Mouse (Mus musculus) urinary bladder, postnatal 4 days (tissue): ENCODE measurements around the gene Abhd2.
"Not testable (repeated sequence)": the region's sequence is repeated elsewhere in the genome, so short reads cannot be mapped to it uniquely, and the experiment has no call there.

Experiments
- DNase-seq, 2 experiments: peaks; one replicate each; pipeline ENCODE4 v3.0.0; 2021 to 2022; ENCODE audit warnings: low spot score in 2 of 2

The Abhd2 gene

DNA sequence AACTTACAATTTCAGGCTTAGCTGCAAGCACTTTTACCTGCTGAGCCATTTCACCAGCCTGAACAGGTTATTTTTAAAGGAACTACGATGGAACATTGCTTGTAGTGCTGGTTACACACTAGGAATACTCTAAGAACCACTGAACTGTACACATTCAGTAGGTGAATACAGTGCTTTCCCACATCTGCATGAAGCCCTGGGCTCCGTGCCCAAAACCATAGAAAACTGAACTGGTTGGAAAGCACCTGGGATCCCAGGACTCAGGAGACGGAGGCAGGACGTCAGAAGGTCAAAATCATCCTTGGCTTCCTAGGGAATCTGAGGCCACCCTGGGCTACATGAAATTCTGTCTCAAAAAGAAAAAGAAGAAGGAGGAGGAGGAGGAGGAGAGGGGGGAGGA is 6.8 kb upstream of the Abhd2 start:
- no peak for DNase-seq

DNA sequence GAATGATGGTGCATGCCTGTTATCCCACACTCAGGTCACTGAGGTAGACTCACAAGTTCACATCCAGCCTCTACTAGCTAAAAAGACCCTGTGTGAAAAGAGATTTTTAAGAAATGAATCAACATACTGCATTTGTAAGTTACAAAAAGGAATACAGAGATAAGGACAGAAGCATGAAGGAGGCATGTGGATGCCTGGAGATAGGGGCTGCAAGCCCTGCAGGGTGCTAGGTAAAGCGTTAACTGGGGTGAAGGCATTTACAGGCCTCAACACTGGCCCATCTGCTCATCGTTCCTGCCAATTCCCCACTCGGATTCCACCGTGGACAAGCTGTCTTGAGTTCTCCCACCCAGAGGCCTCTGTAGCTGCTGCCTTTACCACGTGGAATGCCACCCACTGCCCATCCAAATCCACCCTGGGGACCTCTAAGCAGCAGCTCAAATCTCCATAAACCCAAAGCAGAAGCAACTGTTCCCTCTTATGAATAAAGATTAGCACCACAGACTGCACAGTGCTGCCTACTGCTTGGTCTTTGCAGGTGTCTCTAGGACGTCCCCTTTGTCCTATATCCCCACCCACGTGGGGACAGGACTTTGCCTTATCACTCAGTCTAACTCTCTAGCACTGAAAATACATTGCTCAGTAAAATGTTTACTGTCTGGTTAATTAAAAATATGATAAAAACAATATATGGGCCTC is 5.2 kb upstream of the Abhd2 start:
- DNase-seq, result no peak

DNA sequence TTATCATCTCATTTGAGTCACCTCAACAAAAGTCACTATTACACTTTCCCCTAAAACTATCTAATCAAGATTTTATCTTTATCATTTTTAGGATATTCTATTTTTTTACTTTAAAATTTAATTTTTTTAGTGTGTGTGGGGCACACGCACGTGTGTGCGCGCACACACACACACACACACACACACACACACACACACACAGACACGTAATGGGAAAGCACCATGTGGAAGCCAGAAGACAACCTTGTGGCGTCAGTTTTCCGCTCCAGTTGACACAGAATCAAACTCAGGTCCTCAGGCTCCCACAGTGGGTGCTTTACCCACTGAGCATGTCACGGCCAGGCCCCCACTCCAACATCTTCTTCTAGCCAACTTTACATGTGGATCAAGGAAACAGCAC is 4.1 kb upstream of the Abhd2 start:
- DNase-seq, result no peak

DNA sequence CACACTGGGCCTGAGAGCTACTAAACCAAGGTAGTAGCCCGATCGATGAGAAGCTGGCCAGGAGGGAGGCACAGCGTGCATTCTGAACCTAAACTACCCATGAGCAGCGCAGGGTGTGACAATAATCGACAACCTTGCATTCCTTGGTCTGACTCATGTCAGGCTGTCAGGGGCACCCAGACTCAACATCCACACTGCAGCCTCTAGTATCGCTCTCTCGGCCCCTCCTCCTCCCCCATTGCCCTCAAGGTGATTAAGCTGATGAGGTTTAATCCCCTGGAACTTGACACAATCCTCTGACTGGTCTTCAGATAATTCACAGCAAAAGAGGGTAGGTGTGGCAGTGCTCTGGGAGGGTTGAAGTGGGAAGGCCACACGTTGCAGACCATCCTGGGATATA is 3.6 kb upstream of the Abhd2 start:
- DNase-seq, result no peak

DNA sequence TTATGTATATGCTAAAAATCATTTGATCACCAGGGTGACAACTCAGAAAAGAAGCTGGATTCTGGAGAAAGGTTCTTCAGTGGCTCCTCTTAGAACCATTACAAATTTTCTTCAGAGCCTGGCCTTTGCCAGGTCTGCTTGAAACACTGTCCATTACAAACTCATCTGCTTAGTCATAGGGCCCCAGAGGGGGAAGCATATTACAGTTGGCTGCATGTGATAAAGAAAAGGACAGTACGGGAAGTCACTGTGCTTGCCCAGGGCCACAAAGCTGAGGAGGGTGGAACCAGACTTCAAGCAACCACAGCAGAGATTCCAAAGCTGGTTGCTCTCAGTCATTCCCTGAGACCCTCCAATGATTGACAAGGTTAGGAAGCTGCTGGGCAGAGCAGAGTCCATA is 3.1 kb upstream of the Abhd2 start:
- DNase-seq, result no peak

DNA sequence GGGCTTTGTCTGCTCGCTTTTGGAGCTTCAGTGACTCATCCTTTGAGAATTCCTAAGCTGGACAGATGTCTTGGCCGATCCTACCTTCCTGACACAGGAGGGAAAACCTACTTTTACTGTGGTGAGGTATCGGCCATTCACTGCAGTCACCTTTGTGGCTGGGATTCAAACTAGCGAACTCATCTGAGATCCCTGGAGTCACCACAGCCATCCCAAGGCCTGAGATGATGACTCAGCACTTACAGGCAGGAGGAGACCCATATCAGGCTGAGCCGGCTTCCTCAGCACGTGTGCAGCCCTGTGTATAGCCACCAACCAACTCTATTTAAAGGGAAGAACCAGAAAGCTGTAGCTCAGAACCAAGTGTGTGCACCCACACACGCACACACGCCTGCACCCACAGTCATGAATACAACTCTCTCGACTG is 2.0 kb upstream of the Abhd2 start:
- DNase-seq, result no peak

DNA sequence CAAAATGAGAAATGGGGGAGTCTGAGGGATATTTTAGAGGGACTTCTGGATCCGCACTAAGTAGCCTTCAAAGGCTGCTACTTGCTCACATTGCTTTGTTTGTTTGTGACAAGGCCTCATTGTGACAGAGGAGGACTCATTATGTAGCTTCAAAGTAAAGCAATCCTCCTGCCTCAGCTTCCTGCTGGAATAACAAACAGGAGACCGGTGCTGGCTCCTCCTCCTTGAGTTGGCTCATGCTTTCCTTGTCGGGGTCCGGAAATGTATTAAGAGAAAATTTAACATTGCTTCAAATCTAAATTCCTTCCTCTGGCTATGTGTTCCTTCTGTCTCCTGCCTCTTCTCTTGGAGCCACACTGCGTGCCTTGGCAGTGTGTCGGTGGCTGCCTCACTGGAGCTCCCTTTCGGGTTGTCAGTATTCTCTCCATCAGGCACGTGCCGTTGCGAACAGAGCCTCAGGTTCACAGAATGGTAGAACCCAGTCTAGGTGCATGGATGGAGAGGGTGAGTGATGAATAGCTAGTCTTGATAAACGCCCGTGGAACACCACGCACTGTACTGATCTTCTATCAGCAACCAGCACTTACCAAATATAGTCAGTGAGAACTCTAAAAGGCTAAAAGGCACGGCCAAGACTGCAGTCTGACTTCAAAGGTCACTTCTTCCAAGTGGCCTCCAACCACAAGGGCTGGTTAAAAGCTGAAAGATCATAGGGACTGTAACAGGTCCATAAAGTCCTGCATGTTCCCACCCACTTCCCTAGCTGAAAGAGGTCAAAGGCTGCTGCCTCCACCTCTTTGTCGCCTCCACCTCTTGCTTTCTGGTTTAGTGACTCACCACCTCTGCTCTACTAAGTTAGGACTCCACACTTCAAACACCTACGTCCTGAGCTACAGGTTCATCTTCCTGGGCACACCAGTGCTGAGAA is 874 bp upstream of the Abhd2 start:
- no peak for DNase-seq

DNA sequence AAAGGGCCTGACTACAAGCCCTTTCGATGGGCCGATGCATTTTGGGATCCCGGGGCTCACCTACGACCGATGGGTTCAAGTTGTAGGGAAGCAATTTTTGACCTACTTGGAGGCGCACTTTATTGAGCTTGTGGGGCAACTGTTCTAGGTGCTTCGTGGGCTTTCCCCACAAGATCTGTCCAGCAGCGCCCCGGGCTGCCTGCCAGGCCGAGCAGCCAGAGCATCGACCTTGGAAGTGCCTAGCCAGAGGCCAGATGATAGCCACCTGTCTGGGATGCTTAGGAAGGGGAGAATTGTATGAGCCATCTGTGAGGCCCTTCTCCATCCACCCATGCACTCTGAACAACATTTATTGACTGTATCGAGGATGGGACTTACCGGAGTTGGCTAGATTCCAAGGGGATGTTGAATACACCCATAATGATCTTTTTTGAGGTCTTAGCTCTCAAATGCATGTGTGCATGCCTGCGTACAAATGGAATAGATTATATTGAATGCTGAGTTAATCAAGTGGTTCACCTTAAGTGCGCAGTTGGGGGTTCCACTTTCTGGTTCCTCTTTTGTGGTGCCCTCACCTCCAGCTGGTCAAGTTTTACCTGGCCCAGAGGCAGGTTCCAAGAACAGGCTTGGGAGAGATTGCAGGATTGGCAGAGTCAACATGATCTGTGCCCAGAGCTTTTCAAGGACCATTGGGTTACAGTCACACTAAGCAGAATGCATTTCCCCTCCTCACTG is 906 bp downstream of the Abhd2 start:
- peak in 1 of 2 experiments; percentile 43 for DNase-seq

DNA sequence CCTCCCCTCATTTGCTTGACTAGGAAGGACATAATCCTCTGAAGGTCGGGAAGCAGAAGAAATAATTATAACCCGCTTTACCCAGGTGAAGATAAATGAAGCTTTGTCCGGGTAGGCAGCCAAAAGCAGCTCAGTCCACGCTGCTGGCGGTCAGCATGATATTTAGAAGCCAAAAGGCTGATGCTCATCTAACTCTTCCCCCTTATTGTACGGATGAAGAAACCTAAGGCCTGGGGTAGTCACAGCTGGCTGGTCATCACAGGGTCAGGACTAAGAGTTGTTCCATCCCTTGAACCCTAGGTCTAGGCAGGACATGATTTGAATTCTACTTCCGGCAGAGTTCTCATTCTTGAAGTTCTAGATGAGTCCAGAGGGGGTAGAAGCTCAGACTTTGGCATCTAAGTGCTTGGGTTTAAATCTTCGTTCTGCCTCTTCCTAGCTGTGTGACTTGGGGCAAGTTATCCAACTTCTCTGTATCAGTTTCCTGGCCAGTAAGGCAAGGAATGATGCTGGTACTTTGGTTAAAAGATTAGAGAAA is 1.5 kb downstream of the Abhd2 start:
- no peak for DNase-seq

DNA sequence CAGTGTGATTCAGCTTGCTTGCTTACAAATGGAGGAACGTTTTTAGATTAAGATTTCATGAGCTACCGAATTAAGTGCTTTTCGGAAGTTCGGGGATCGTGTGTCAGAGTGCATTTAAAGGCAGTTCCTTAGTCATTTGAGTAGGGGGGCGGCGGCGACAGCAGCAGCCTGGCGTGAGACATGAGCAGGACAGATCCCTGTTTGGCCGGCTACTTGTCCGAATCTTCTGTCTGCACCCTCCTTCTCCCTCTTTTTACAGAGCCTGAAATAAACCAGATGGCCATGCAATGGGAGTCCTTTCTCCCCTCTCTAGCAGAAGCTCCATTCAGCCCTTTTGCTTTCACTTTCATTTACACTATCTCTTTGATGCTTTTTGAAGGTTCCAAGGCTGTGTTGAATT is 2.3 kb downstream of the Abhd2 start:
- no peak for DNase-seq

DNA sequence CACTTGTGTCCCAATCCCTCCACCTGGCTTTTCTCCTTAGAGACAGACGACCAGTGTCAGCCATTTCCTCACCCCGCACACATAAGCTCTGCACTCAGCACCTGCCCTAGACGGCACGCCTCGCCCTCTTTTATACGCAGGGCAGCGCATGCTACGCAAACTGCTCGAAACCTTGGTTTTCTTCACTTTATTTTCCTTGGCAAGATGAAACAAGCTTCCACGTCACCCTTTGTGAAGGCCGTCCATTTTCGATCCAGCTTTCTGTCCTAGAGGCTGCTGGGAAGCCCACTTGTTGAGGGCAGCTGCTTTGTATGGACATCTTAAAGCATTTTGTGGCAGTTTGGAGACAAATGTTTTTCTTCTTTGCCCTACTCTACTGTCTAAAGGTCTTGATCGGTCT is 5.4 kb downstream of the Abhd2 start:
- DNase-seq, result no peak

DNA sequence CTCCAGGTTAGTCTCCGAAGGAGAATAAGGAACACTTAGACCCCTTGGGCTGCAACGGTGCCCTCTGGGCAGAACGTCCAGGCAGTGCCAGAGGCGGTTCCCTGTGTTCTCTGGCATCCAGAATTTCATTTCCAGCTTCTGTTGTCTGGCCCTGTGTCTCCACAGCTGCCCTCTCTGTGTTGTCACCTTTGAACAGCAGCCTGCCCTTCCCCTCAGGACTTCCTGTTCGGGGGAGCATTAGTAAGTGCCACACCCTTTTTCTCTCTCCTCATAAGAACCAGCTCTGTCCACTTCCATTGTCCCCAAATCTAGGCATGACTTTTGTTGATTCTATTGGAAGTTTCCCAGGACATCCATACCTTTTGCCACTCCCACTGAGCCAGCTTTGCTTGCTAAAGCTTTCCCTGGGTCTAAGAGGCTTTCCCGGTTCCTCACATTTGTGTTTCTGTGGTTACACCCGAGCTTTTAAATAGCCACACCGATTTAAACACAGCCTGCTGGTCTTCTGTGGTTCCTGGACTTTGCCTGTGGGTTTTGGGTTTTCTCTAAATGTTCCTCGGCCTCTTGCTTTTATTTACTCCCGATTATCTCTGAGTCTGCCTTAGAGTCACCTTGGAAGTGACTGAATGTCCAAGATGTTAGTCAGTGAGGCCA is 6.5 kb downstream of the Abhd2 start:
- DNase-seq, result no peak

DNA sequence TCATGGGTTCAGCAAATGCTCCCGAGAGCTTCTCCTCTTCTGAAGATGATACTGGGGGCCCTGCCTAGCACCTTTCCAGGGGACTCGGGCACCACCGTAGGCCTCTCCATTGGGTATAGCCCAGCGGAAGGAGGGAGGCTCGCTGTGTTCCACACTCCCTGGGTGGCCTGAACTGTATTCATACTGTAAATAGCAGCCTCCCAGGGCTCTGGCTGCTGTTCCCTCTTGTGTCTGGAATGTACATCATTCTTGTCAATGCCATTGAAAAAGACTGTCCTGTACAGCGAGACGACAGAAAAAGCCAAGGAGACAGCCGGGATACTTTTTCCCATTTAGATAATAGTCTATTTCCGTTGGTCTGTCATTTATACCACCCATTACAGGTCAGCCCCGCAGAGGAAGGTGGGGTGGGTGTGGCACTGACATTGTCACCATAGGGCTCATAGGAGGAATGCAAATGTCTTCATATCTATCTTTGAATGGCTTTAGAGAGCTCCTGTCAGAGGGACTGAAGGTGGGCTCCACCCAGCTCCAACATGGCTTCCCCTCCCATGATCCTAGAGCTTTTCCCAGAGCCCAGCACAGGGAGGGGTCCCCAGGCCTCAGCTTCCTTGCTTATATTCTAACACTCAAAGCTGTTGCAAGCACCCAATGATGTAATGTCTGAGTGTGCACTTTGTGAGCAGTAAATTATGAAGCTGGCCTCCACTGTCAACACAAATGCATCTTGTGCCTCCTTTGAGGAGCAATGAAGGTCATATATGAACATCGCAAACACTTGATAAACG is 10.1 kb downstream of the Abhd2 start:
- DNase-seq, result no peak

DNA sequence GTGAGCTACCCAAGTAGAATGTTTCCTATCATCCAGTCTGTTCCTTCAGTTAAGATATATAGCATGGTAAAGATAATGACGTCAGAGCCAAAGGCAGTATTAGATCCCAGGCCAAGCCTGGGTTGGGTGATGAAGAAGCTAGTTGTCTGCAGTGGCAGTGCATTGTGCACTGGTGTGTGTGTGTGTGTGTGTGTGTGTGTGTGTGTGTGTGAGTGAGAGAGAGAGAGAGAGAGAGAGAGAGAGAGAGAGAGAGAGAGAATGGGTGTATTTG is 10.6 kb downstream of the Abhd2 start:
- DNase-seq, result not testable (repeated sequence)

DNA sequence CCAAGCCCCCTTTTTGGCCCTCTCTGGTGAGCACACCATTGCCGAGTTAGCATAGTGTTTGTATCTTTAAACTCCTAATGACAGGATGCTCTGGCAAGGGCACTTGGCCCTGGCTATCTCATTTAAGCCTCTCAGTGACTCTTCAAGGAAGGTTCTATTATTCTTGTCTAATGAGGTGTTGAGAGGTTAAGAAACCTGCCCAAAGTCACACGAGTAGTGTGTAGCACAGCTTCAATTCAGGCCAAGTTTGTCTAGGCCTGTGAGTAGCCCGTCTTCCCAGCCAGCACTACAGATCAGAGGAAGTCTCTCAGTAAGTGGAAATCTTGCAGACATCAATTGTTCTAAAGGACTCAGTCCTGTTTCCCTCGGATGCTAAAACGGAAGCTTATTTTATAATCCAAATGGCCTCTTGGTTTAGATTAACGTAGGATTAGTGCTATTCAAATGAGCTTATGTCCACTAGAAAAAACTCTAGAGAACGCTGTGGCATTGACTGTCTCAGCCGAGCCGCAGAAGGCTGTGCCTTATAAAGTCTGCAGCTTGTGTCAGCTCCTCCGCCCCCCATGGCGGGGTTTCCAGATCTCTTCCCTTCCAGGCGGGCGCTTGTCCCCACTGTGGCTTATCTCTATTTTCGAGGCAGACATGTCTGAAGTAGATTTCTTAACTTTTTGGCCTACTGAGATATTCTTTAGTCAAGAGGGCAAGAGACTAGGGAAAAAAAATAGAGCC is 11.3 kb downstream of the Abhd2 start:
- no peak for DNase-seq

DNA sequence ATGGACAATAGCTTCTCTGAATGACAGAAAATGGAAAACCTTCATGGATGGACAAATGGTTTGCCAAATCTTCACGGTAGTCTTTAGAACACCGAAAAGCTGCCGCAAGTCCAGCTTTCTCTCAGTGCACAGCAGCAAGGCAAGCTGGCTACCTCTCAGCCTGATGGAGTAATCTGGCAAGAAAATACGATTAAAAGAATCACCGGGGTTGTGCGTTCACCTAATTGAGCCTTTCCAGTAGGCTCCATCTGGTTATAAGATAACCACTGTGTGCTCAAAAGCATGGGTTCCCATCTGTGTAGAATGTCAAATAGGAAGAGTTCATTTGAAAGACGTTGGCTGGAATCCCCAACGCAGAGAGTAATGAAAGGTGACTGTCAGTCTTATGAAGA is 11.9 kb downstream of the Abhd2 start:
- no peak for DNase-seq

DNA sequence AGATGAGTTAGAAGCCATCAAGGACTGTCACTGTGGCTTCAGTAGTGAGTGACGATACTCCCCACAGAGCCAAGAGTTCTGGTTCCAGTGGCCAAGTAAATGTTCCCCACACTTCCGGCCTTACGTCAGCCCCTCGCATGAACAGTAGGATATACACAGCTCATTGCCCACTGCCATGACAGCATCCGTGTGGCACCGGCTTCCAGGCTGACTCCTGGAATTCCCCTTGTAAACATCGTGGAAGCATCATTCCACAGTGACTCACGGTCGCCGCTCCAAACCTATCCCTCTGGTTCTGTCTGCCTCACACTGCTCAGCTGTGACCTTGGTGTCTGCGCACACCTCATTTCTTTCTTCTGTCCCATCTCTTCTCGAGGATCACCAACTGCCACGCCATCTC is 12.4 kb downstream of the Abhd2 start:
- no peak for DNase-seq

DNA sequence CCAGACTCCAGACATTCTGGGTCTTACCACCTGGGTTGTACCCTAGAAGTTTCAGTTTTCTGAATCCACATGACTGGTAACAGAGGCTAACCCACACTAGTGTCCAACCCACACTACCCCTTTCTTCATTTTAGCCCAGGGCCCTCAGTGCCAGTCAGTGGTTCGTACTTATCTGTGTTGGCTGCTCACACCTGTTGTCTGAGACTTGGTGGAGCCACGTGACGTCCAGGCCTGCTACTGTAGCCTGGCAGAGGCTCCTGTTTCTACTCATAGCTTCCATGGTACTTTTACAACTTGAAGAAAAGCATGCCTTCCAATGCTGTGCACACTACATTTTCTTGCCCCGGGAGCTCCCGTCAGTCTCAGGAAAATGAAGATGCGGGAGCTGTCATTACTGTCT is 14.2 kb downstream of the Abhd2 start:
- DNase-seq, result no peak

DNA sequence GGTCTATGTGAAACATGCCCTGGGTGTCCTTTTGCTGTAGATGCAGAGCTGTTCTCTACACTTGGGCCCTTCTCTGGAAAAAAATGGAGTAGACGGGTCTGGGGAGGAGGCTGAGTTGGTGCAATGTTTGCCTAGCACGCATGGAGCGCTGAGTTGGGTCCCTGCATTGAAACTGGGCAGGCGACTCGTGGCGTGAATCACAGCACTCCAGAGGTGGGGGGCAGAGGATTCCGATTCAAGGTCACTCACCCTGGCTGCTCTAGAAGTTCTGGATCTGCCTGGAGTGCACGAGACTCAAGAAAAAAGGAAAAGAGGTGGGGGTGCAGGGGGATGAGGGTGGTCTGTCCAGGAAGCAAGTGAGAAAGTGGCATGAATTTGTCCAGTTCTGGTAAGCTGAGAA is 14.9 kb downstream of the Abhd2 start:
- no peak for DNase-seq

DNA sequence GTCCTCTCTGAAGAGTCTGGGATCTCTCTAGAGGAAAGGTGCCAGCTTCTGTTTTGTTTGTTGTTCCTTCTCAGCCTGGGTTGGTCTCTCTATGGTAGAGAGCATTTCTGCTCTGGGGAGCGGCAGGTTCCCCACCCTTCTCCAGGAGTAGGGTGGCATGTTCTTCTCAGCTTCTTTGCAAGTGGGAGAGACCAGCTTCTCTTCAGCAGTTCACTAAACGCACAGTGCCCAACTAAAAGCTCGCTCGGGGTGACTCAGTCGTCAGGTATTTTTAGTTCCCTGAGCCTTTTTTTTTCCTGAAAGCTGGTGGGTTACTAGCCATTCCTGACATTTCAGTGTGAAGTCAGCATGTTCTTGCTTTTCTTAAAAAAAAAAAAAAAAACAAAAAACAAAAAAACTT is 15.4 kb downstream of the Abhd2 start:
- DNase-seq, result no peak
